Mouse (Mus musculus) thymus, adult 2 months (tissue): ENCODE results near the gene Tubgcp2.

Experiments used
- CTCF ChIP-seq: fragments of 200-500 bp; IDR thresholded peaks from 2 replicates; pipeline ENCODE4 v1.5.1; 2012; ENCODE audit warnings: mild to moderate bottlenecking, control low read depth, low read length, moderate library complexity, borderline replicate concordance; ENCODE audit not compliant: control insufficient read depth, poor library complexity, insufficient read depth; ENCODE audit errors: extremely low read depth
- POLR2A ChIP-seq: fragments of 200-500 bp; IDR thresholded peaks from 2 replicates; pipeline ENCODE4 v1.6.1; 2012; ENCODE audit warnings: mild to moderate bottlenecking, low read length, control low read depth, moderate library complexity; ENCODE audit not compliant: control insufficient read depth, poor library complexity, insufficient read depth; ENCODE audit errors: extremely low read depth

DNA sequence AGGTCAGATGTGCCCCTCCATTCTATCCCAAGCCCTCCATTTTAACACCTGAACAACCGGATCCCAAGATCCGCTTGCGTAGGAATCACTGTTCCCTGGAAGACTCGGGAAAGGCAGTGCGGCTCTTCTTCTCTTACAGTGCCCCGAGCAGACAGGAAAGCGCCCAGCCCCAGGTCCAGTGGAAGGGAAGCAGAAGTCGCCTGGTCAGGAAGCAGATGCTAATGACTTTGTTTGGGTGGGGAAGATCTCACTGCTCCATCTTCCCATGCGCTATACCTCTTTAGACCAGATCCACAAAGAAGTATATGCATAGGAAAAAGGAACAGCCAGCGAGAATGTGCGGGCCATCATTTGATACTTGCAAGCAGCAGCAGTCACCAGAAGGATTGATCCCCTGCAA, 79.0 kb downstream of the Tubgcp2 start:
- TF ChIP-seq CTCF (no peak), POLR2A (no peak)
